Mouse (Mus musculus) c-Kit-positive CD71-positive TER-119-negative erythroid progenitor cells, embryonic 14.5 days (primary cell): ENCODE results near the gene Kirrel2.

Source experiments
- DNase-seq: peaks from one replicate; pipeline ENCODE4 v3.0.0-alpha.2; 2013; ENCODE audit warnings: low read depth

Kirrel2 gene

GRCm38 (mm10) chr7:30450241-30450640 is 7.2 kb downstream of the Kirrel2 start:
- no peak for DNase-seq

GRCm38 (mm10) chr7:30444971-30445751 is 12.3 kb downstream of the Kirrel2 start, which contains the start of gene Aplp1:
Aplp1 (minus strand) TSS chr7:30445535.
- DNase-seq: no peak

- DNase-seq: no peak
Observed at GRCm38 (mm10) chr7:30444154-30444970, 13.1 kb downstream of the Kirrel2 start.

- no peak for DNase-seq
Observed at GRCm38 (mm10) chr7:30443696-30444095, 13.8 kb downstream of the Kirrel2 start.

- DNase-seq: no peak
Observed at GRCm38 (mm10) chr7:30440697-30441096, 16.8 kb downstream of the Kirrel2 start.

DNA sequence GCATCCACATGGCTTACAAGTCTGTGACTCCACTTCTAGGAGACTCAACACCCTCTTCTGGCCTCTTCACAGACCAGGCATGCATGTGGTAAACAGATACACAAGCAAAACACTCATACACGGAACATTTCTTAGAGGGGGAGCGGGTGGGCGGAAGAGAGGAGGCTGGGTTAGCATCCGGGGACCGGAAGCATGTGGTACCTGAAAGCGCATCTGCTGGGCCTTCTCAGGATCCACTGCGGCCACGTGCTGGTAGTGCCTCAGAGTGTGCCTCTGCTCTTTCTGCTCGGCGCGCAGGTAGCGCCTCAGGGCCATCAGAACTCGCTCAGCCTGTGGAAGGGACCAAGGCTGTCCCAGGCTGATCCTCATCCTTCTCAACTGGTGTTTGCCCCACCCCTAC is 17.8 kb downstream of the Kirrel2 start:
- no peak for DNase-seq

GRCm38 (mm10) chr7:30436879-30437278 is 20.6 kb downstream of the Kirrel2 start:
- no peak for DNase-seq

DNA sequence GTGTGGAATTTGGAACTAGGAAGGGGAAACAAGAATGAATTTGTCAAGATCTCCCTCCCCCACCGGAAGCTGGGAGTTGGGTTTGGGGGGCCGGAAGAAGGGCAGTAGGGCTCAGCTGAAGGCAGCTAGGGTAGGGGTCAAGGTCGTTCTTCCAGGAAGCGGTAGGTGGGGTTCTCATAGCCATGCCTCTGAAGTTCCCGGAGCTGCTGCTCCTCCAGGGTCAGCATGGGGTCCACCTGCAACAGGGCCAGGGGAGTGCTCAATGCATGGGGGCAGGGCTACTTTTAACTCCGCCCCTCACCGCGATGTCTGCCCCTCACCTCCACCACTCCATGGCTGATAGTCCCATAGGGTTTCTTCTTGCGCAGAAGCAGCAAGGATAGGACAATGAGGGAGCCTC is 22.3 kb downstream of the Kirrel2 start:
- DNase-seq: no peak

DNA sequence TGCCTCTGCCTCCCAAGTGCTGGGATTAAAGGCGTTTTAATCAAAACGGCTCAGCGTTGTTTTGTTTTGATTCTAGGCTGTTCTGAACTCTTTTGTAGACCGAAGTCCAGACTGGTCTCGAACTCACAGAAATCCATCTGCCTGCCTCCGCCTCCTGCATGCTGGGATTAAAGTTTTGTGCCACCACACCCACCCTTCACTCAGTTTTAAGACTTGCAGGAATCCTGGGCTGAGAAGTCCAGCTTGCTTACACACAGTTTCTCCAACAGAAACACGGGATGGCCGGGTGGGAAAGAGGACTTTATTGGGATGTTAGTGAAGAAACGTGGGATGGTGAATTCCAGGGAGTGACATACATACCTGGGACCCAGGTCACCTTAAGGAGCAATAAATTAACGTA is 22.8 kb downstream of the Kirrel2 start:
- no peak for DNase-seq

DNA sequence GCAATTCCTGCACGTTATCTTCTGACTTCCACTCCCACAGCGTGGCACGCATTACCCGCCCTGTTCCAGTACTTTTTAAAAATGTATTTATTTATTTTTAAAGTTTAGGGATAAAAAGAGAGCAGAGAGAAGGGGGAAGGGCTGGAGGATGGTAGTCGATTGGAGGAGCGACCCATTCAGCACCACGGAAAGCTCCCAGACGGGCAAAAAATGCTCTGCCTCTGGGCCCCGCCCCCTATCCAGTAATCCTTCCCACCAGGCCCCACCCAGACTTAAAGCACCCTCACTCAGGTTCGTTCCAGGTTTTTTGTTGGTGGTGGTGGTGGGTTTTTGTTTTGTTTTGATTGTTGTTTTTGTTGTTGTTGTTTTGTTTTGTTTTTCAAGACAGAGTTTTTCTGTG is 23.3 kb downstream of the Kirrel2 start:
- DNase-seq: no peak

DNA sequence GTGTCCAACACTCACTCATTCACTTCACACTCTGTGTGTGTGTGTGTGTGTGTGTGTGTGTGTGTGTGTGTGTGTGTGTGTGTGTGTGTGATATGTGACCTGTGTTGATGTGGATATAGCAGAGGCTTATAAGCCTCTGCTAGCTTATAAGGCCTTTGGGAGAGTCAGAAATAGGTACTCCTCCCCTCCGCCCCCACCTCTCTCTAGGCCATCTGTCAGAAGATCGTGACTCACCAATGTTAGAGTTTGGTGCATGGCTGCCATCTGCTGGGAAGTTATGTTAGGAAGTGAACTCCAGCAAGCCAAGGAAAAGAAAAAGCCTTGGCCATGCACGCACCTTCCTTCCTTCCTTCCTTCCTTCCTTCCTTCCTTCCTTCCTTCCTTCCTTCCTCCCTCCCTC is 25.7 kb downstream of the Kirrel2 start:
- DNase-seq: no peak

GRCm38 (mm10) chr7:30430191-30430590 is 27.3 kb downstream of the Kirrel2 start:
- no peak for DNase-seq

DNA sequence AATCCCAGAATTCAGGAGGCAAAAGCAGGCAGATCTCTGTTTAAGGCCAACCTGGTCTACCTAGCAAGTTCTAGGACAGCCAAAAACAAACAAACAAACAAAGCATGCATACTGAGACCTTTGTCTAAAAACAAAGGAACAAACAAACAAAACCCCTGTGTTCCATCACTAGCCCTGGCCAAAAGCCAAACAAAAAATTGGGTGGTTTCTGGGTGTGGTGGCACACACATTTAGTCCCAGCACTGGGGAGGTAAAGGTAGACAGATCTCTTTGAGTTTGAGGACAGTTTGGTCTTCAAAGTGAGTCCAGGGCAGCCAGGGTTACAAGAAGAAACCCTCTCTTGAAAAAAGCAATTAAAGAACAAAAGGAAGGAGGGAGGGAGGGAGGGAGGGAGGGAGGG is 28.2 kb downstream of the Kirrel2 start:
- no peak for DNase-seq

- DNase-seq: no peak
Observed at GRCm38 (mm10) chr7:30423071-30423641, 34.3 kb downstream of the Kirrel2 start.

DNA sequence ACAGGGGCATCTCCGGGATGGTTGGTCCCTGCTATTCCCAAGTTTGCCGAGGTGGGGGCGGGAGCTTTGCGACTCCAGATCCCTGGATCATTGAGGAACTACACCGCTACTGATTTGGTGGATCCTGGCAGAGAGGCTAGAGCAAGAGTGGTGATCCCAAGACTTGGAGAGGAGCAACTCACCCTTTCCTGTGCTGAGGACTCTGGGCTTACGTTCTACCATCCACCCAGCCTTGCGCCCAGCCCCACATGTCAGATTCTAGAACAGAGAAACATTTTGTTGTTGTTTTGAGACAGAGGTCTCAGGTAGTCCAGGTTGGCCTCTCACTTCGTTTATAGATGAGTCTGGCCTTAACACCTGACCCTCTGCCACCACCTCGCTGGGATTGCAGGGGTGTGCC is 34.9 kb downstream of the Kirrel2 start:
- no peak for DNase-seq

- peak; percentile 59 for DNase-seq
Observed at GRCm38 (mm10) chr7:30421890-30422435, 35.5 kb downstream of the Kirrel2 start.

- peak; percentile 57 for DNase-seq
Observed at GRCm38 (mm10) chr7:30421175-30421889, 36.2 kb downstream of the Kirrel2 start, which contains the start of gene Nfkbid. Nfkbid (plus strand) TSS chr7:30421732.

DNA sequence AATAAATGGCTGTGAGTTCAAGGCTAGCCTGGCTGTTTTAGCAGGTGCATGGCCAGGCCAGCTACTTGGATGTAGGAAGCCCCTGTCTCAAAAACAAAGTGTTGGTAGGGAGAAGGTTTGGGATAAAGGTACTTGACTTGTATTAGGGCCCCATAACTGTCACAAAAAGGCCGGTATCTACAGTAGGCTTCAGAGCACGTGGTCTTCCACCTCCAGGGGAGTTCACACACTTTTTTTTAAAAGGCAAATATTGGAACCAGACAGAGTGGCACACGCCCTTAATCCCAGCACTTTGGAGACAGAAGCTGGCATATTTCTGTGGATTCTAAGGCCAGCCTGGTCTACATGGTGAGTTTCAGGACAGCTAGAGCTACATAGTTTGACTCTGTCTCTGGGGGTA is 36.8 kb downstream of the Kirrel2 start:
- DNase-seq: no peak

- no peak for DNase-seq
Observed at GRCm38 (mm10) chr7:30419561-30420499, 37.7 kb downstream of the Kirrel2 start, which contains the start of gene Hcst. Hcst (minus strand) TSS chr7:30419854.

- DNase-seq: no peak
Observed at GRCm38 (mm10) chr7:30417856-30418255, 39.6 kb downstream of the Kirrel2 start.

GRCm38 (mm10) chr7:30413596-30413995 is 43.9 kb downstream of the Kirrel2 start, which contains the start of gene Tyrobp:
Tyrobp (plus strand) TSS chr7:30413760.
- DNase-seq: no peak
